Mouse (Mus musculus) ES-Bruce4 (cell line): ENCODE data around the gene Fgfr2.

Experiments used
- CTCF ChIP-seq: IDR thresholded peaks from one replicate; pipeline ENCODE4 v1.8.1; 2011; ENCODE audit warnings: low read depth, low read length
- POLR2A ChIP-seq: IDR thresholded peaks from one replicate; pipeline ENCODE4 v1.8.1; 2011; ENCODE audit warnings: low read length; ENCODE audit not compliant: insufficient read depth

GRCm38 (mm10) chr7:132668604-132669003 is 454.5 kb downstream of the Fgfr2 start:
- TF ChIP-seq POLR2A = no peak
- TF ChIP-seq CTCF = no peak
